Mouse (Mus musculus) embryonic facial prominence, embryonic 11.5 days (tissue): ENCODE measurements at regions not wholly inside any gene's neighbourhood (a gene's known extent, or its start where the extent isn't known, plus 50 kb on each side); places are given as distances from the start of the nearest gene placed in this dataset.

Experiments
- ATAC-seq: fragments of 200-750 bp; cut with Nextera tagmentation; replicated peaks from 2 replicates; pipeline ENCODE4 v1.8.0; 2017; ENCODE audit warnings: low read depth; ENCODE audit not compliant: insufficient number of reproducible peaks, low FRiP score, low TSS enrichment
- DNase-seq: peaks from one replicate; pipeline ENCODE4 v3.0.0-alpha.2; 2015; ENCODE audit warnings: low spot score
- H3K27ac ChIP-seq: fragments of 300-500 bp; sonication (generic); replicated peaks from 2 replicates; pipeline ENCODE4 v1.5.1; 2014; ENCODE audit warnings: mild to moderate bottlenecking, low read depth, low read length, control low read depth
- H3K27me3 ChIP-seq: fragments of 300-500 bp; sonication (generic); 2 replicates; pipeline ENCODE4 v1.6.1; 2014; ENCODE audit warnings: mild to moderate bottlenecking, low read length, moderate library complexity, mixed read lengths; ENCODE audit not compliant: control insufficient read depth, insufficient read depth
- H3K36me3 ChIP-seq: fragments of 300-500 bp; sonication (generic); replicated peaks from 2 replicates; pipeline ENCODE4 v1.6.1; 2014; ENCODE audit warnings: low read depth, mild to moderate bottlenecking, low read length, moderate library complexity, mixed read lengths; ENCODE audit not compliant: control insufficient read depth, insufficient read depth
- H3K4me1 ChIP-seq: fragments of 300-500 bp; sonication (generic); 2 replicates; pipeline ENCODE4 v1.6.1; 2014; ENCODE audit warnings: low read length, mixed read lengths; ENCODE audit not compliant: control insufficient read depth, insufficient read depth
- H3K4me2 ChIP-seq: fragments of 300-500 bp; sonication (generic); 2 replicates; pipeline ENCODE4 v1.6.1; 2014; ENCODE audit warnings: low read depth, mild to moderate bottlenecking, control low read depth, low read length, moderate library complexity
- H3K4me3 ChIP-seq: fragments of 300-500 bp; sonication (generic); 2 replicates; pipeline ENCODE4 v1.5.1; 2014; ENCODE audit warnings: low read depth, low read length, control low read depth
- H3K9ac ChIP-seq: fragments of 300-500 bp; sonication (generic); replicated peaks from 2 replicates; pipeline ENCODE4 v1.6.1; 2014; ENCODE audit warnings: mild to moderate bottlenecking, control low read depth, low read length
- H3K9me3 ChIP-seq: fragments of 300-500 bp; sonication (generic); replicated peaks from 2 replicates; pipeline ENCODE4 v1.6.1; 2016; ENCODE audit warnings: mild to moderate bottlenecking, low read length, inconsistent platforms, mixed read lengths; ENCODE audit not compliant: control insufficient read depth
- WGBS: fragments of 180-500 bp; shearing (Covaris S2); extraction: QIAGEN DNeasy Blood & Tissue Kit; methylation state at CpG from one replicate; pipeline ENCODE4 v1.1.7; 2014; 5-methylcytosine and 5-hydroxymethylcytosine counted together

DNA sequence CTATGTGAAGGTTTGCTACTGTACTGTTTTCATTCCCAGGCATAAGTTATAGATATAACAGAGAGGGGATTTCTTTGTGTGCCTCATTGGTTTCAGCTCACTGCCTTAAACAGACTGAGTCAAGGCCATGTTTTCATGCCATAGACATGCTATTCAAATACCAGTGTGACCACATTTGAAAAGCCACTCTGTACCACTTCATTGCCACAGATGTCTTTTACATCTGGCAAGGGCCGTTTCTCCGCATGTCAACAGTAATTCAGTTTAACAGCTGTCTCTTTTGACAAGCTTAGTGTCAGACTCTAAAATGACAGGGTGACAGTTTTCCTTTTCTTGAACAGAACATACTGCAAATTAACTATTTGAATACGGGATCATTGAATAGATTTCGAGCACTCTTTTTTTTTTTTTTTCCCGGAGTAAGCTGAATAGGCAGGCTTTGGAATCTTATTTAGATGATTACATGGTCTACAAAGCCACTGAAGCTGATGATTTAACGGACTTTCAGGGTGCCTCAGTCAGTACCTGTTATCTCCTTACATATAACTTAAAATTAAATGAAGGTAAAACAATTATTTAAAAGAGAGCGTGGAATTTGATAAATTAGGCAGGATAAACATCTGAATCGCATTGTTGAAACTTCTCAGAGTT is 229.4 kb upstream of the Pou3f4 start:
- H3K9me3 ChIP-seq: no peaks in the 10 kb centered on the region
- ATAC-seq (no peak), DNase-seq (peak; percentile 0)
- no peaks in the 10 kb centered on the region for H3K4me1 ChIP-seq
- H3K4me3 ChIP-seq: no peak overlapping the region
- WGBS: 71% methylated on average over 8 of the region's 8 CpGs
- no peak overlapping the region for H3K4me2 ChIP-seq
- no peak overlapping the region for H3K9ac ChIP-seq
- no peaks in the 10 kb centered on the region for H3K27me3 ChIP-seq
- H3K36me3 ChIP-seq: no peaks in the 10 kb centered on the region
- no peak overlapping the region for H3K27ac ChIP-seq
